15 mouse cellular contexts compared by ENCODE assay signal in the genomic region with DNA sequence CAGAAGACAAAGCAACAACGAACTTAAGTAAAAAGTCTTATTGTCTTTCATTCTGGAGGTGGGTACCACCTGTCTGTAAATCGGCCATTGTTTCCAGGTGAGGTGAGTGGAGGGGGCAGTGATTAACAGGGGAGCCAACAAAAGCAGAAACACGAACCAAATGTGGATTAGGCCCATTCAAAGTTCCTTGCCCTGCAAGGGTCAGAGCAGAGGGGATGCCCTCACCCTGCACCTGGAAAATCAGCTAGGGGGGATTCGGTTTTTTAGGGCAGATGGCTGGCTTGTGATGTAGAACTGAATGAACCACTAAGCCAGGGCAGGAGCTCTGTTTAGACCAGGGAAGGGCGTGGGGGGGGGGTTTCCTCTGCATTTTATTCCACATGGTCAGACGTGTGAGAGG. TPM values are rescaled to one million over a fixed set of nuclear protein-coding genes. Genes with fewer than 3 reads are reported as not detected.
"Had no signal": no experiment of that assay in that cellular context is flagged by ENCODE, and none has a peak within 500 bp of the region (broad histone marks: within the 10 kb centered on the region; RNA-seq: fewer than 3 reads in every experiment).

No protein-coding gene starts in this region.

- H3K27ac ChIP-seq: kidney, embryonic 15.5 days; midbrain, embryonic 12.5 days; neural tube, embryonic 12.5 days; stomach, embryonic 15.5 days had no signal

- H3K27me3 ChIP-seq: kidney, embryonic 15.5 days; liver, embryonic 15.5 days; midbrain, embryonic 12.5 days; neural tube, embryonic 12.5 days; stomach, embryonic 15.5 days had no signal

- H3K9me3 ChIP-seq: kidney, embryonic 15.5 days; liver, embryonic 15.5 days; megakaryocyte, embryonic 14.5 days; midbrain, embryonic 12.5 days; neural tube, embryonic 12.5 days; stomach, embryonic 15.5 days had no signal

- H3K9ac ChIP-seq: kidney, embryonic 15.5 days; liver, embryonic 15.5 days; lung, embryonic 14.5 days; midbrain, embryonic 12.5 days; neural tube, embryonic 12.5 days; stomach, embryonic 15.5 days had no signal

- DNase-seq: kidney, adult 2 months; kidney, postnatal 14 days; left cerebral cortex, postnatal 4 days; lung, postnatal 10 days; right cerebral cortex, postnatal 14 days had no signal

- H3K4me1 ChIP-seq: stomach, embryonic 15.5 days had no signal

- H3K4me2 ChIP-seq: kidney, embryonic 15.5 days; liver, embryonic 11.5 days; liver, embryonic 15.5 days; lung, embryonic 14.5 days; midbrain, embryonic 12.5 days; neural tube, embryonic 12.5 days; stomach, embryonic 15.5 days had no signal

- H3K36me3 ChIP-seq: kidney, embryonic 15.5 days; liver, embryonic 15.5 days; midbrain, embryonic 12.5 days; neural tube, embryonic 12.5 days; stomach, embryonic 15.5 days had no signal

- H3K4me3 ChIP-seq: kidney, embryonic 15.5 days; liver, embryonic 15.5 days; midbrain, embryonic 12.5 days; neural tube, embryonic 12.5 days; stomach, embryonic 15.5 days had no signal

RNA-seq across cellular contexts. Expression of gene Ubash3a, which starts 56.7 kb away (rescaled TPM):
- total RNA-seq: left cerebral cortex, adult 18-20 months; left cerebral cortex, postnatal 10 days; left cerebral cortex, postnatal 4 days had no signal
